Mouse (Mus musculus): ENCODE measurements around the gene Tulp4. TPM values are rescaled to one million over a fixed set of nuclear protein-coding genes. Genes with fewer than 3 reads are reported as not detected.

Gene Tulp4
- polyA plus RNA-seq, 1 experiment from 2014 or later = 14.2 TPM

GRCm38 (mm10) chr17:6073405-6073804 lies 32.8 kb upstream of the Tulp4 start:
- WGBS (ENCODE audit: insufficient replicate concordance) = 74% methylated on average over 7 of the region's 7 CpGs
- Histone ChIP-seq H3K4me1 (ENCODE audit: insufficient read depth) (no peaks in the 10 kb centered on the region), H3K36me3 (replicated peaks; ENCODE audit: insufficient read depth, low read length) (peaks cover 5% of the 10 kb centered on the region; the same call in 1 of the 2 replicates), H3K4me3 (ENCODE audit: low read depth, low read length) (no peak overlapping the region), H3K4me2 (ENCODE audit: low read depth, low read length) (no peak overlapping the region), H3K9me3 (ENCODE audit: low read length) (no peaks in the 10 kb centered on the region), H3K27ac (ENCODE audit: low read depth) (no peak overlapping the region), H3K27me3 (ENCODE audit: insufficient read depth, low read length) (no peaks in the 10 kb centered on the region), H3K9ac (replicated peaks) (no peak overlapping the region)
- TF ChIP-seq EP300 (IDR thresholded peaks at IDR 0.05; ENCODE audit: low read depth) (no peak), CTCF (IDR thresholded peaks at IDR 0.05; ENCODE audit: low read depth) (no peak)
- DNase-seq (no peak), ATAC-seq (no peak)

DNA sequence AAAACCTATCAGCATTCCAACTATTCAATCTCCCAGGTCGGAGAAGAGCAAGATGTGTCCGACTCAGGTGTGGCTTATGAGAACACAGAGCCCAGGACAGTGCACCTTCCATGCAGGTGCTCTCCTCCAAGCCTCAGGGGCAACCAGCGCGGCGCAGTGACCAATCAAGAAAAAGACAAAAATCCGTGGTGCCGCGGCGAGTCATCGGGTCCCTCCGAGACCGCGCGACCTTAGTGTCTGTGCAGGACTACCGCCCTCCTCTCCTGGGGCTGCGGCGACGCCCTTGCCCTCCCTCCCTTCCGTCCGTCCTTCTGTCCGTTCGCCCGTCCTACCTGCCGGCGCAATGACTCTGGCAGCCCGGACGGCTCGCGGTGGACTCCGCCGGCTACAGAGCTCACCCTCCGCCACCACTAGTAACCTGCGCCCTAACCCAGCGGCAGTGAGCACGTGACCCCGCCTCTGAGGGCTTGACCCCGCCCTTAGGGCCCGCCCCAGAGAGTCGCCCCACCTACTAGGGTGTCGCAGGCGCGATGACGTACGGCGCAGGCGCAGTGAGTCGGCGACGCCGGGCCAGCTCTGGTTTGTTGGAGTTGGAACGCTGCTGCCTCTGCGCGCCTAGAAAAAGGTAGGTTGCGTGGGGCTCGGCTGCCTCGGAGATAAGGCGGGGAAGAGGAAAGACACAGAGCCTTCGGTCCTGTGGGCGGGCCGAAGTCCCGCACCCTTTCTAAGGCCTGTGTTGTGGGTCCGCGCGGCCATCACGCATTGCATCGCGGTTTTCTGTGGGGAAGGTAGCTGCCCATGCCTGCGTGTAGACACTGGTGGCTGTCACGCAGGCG lies 26.7 kb upstream of the Tulp4 start, which contains the start of the genes Serac1 and Gtf2h5:
Gene Serac1 (minus strand): TSS at position 455 of the 836 bp plus-strand sequence.
Gene Gtf2h5 (plus strand): TSS at position 500 of the 836 bp plus-strand sequence.
- Histone ChIP-seq H3K4me3 (ENCODE audit: low read depth, low read length) (peak within 1 kb of the TSS; percentile 88), H3K27ac (ENCODE audit: low read depth) (peak within 1 kb of the TSS; percentile 94)
- peak; percentile 99 for ATAC-seq

DNA sequence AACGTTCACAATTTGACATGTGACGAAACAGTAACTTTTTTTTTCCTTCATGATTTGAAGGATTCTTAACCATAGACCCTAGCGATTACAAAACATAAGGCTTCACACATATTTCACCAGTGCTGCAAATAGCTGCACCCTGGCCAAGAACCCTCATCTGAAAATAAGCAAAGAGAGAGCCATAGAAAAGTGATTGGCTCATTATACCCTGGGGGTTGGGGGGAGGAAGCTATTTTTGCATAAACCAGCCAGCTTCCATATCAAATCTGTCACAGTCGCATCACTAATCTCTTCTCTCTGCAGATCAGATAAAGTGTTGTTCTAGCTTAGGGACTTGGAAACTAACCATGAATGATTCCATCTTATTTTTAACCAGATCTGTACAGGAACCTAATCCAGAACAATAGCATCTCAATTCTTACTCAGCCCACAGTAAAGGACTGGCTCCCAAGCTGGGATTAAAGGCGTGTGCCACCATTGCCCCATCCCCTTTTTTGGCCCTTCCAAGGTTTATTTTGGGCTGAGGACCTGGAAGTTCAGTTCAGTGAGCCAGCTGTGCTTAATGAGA lies 22.8 kb upstream of the Tulp4 start:
- H3K9ac ChIP-seq (replicated peaks) = no peak overlapping the region
- ATAC-seq (no peak), DNase-seq (no peak)
- H3K27me3 ChIP-seq (ENCODE audit: insufficient read depth, low read length) = no peaks in the 10 kb centered on the region
- peaks cover 12% of the 10 kb centered on the region; the same call in 1 of the 2 replicates for H3K4me1 ChIP-seq (ENCODE audit: insufficient read depth)
- H3K4me3 ChIP-seq (ENCODE audit: low read depth, low read length) = no peak overlapping the region
- H3K27ac ChIP-seq (ENCODE audit: low read depth) = no peak overlapping the region
- no peak overlapping the region for H3K4me2 ChIP-seq (ENCODE audit: low read depth, low read length)
- H3K9me3 ChIP-seq (ENCODE audit: low read length) = no peaks in the 10 kb centered on the region
- peaks cover 29% of the 10 kb centered on the region for H3K36me3 ChIP-seq (replicated peaks; ENCODE audit: insufficient read depth, low read length)
- TF ChIP-seq EP300 (IDR thresholded peaks at IDR 0.05; ENCODE audit: low read depth) (no peak), CTCF (IDR thresholded peaks at IDR 0.05; ENCODE audit: low read depth) (no peak)
- WGBS (ENCODE audit: insufficient replicate concordance) = 83% methylated on average over 5 of the region's 5 CpGs

More for the DNA sequence above, 26.7 kb upstream of the Tulp4 start, which contains the start of the genes Serac1 and Gtf2h5:
- peak within 1 kb of the TSS; percentile 88 for H3K9ac ChIP-seq (replicated peaks)
- WGBS (ENCODE audit: insufficient replicate concordance) = under 1% methylated on average over 68 of the region's 70 CpGs
- TF ChIP-seq EP300 (IDR thresholded peaks at IDR 0.05; ENCODE audit: low read depth) (no peak), CTCF (IDR thresholded peaks at IDR 0.05; ENCODE audit: low read depth) (no peak; the same call in 1 of the 2 replicates)
- peak within 1 kb of the TSS; percentile 95 for H3K4me2 ChIP-seq (ENCODE audit: low read depth, low read length)
- no peaks in the 10 kb centered on the region for H3K27me3 ChIP-seq (ENCODE audit: insufficient read depth, low read length)
- H3K9me3 ChIP-seq (ENCODE audit: low read length) = no peaks in the 10 kb centered on the region
- H3K4me1 ChIP-seq (ENCODE audit: insufficient read depth) = peaks cover 12% of the 10 kb centered on the region; the same call in 1 of the 2 replicates
- H3K36me3 ChIP-seq (replicated peaks; ENCODE audit: insufficient read depth, low read length) = peaks cover 14% of the 10 kb centered on the region
- DNase-seq = peak; percentile 99

- TF ChIP-seq EP300 (IDR thresholded peaks at IDR 0.05; ENCODE audit: low read depth) (no peak), CTCF (IDR thresholded peaks at IDR 0.05; ENCODE audit: low read depth) (no peak)
- no peak overlapping the region for H3K9ac ChIP-seq (replicated peaks)
- no peak for ATAC-seq
- peaks cover 6% of the 10 kb centered on the region for H3K36me3 ChIP-seq (replicated peaks; ENCODE audit: insufficient read depth, low read length)
- 69% methylated on average over 6 of the region's 6 CpGs for WGBS (ENCODE audit: insufficient replicate concordance)
- no peak for DNase-seq
- H3K4me2 ChIP-seq (ENCODE audit: low read depth, low read length) = no peak overlapping the region
- no peaks in the 10 kb centered on the region for H3K27me3 ChIP-seq (ENCODE audit: insufficient read depth, low read length)
- no peak overlapping the region for H3K4me3 ChIP-seq (ENCODE audit: low read depth, low read length)
- no peaks in the 10 kb centered on the region for H3K4me1 ChIP-seq (ENCODE audit: insufficient read depth)
- H3K27ac ChIP-seq (ENCODE audit: low read depth) = no peak overlapping the region
- H3K9me3 ChIP-seq (ENCODE audit: low read length) = no peaks in the 10 kb centered on the region
Observed at GRCm38 (mm10) chr17:6091604-6092003, 14.6 kb upstream of the Tulp4 start.

DNA sequence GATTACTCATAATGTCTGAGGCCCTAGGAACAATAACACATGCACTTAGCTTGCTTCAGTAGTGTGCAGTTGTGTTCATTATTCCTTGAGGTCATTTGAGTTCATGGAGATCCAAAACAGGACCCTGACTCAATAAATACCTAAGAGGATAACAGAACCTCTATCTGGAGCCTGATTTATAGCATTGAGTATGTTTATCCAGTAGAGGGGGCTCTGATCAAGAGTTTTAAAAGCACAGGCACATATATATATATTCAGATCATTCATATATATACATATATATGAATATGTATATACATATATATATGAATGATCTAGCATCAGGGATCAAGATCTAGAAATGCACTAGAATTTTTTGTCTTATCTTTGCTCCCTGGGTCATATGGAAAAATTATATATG lies 10.7 kb upstream of the Tulp4 start:
- no peaks in the 10 kb centered on the region for H3K27me3 ChIP-seq (ENCODE audit: insufficient read depth, low read length)
- ATAC-seq (no peak), DNase-seq (no peak)
- no peak overlapping the region for H3K27ac ChIP-seq (ENCODE audit: low read depth)
- no peak overlapping the region for H3K9ac ChIP-seq (replicated peaks)
- no peaks in the 10 kb centered on the region for H3K9me3 ChIP-seq (ENCODE audit: low read length)
- H3K4me1 ChIP-seq (ENCODE audit: insufficient read depth) = no peaks in the 10 kb centered on the region
- no peak overlapping the region for H3K4me3 ChIP-seq (ENCODE audit: low read depth, low read length)
- TF ChIP-seq EP300 (IDR thresholded peaks at IDR 0.05; ENCODE audit: low read depth) = no peak
- no peak for TF ChIP-seq CTCF (IDR thresholded peaks at IDR 0.05; ENCODE audit: low read depth)
- no peak overlapping the region for H3K4me2 ChIP-seq (ENCODE audit: low read depth, low read length)
- H3K36me3 ChIP-seq (replicated peaks; ENCODE audit: insufficient read depth, low read length) = no peaks in the 10 kb centered on the region

DNA sequence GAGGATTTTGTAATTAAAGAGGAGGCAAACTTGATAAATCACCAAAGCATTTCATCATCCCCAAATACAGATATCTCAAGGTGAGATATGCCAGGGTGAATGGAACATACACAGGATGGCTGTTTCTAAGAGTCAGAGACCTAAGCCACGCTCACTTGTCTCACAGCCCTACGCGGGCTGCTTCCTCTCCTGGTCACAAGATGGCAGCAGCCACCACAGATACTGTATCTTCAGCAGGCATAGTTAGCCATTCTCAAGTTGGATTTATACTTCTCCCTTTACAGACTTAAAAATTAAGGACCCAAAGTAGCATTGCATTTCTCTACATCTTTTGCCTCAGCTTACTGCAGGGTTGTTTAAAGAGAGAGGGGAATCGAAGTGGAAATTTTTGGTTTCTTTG lies 8.4 kb upstream of the Tulp4 start:
- TF ChIP-seq EP300 (IDR thresholded peaks at IDR 0.05; ENCODE audit: low read depth) (no peak), CTCF (IDR thresholded peaks at IDR 0.05; ENCODE audit: low read depth) (peak; percentile 81)
- H3K36me3 ChIP-seq (replicated peaks; ENCODE audit: insufficient read depth, low read length) = no peaks in the 10 kb centered on the region
- H3K4me1 ChIP-seq (ENCODE audit: insufficient read depth) = no peaks in the 10 kb centered on the region
- no peak overlapping the region for H3K9ac ChIP-seq (replicated peaks)
- WGBS (ENCODE audit: insufficient replicate concordance) = 24% methylated on average over 4 of the region's 4 CpGs
- H3K4me3 ChIP-seq (ENCODE audit: low read depth, low read length) = no peak overlapping the region
- no peak for ATAC-seq
- no peak overlapping the region for H3K4me2 ChIP-seq (ENCODE audit: low read depth, low read length)
- H3K9me3 ChIP-seq (ENCODE audit: low read length) = no peaks in the 10 kb centered on the region
- no peak overlapping the region for H3K27ac ChIP-seq (ENCODE audit: low read depth)
- no peaks in the 10 kb centered on the region for H3K27me3 ChIP-seq (ENCODE audit: insufficient read depth, low read length)
- peak; percentile 50 for DNase-seq

All from liver, postnatal 0 days (tissue).